Mouse (Mus musculus) 3134 (cell line): ENCODE data around the gene Dusp5.

Experiments used
- DNase-seq: peaks from one replicate; pipeline ENCODE4 v3.0.0-alpha.2; 2011; ENCODE audit warnings: low spot score; ENCODE audit not compliant: insufficient read length; ENCODE audit errors: extremely low read depth

Gene Dusp5

GRCm38 (mm10) chr19:53538024-53538423 is 9.1 kb downstream of the Dusp5 start:
- no peak for DNase-seq

DNA sequence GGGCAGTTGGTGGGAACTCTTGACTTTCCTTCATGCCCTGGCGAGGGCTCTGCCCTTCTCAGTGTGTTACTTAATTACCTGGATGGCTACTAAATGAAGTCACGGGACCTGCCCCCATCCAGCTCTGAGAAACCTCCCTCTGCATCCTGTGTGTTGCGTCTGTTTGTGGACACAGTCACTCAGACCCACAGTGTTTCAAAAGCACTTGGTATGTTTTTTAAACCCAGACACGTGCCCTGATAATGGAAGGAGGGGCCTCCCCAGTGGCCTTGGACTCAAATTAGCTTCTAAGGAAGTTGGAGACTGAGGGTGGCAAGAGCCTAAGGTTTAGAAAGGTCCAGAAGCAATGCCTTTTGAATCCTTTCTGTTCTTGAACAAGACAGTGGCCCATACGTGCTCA is 9.9 kb downstream of the Dusp5 start:
- no peak for DNase-seq

DNA sequence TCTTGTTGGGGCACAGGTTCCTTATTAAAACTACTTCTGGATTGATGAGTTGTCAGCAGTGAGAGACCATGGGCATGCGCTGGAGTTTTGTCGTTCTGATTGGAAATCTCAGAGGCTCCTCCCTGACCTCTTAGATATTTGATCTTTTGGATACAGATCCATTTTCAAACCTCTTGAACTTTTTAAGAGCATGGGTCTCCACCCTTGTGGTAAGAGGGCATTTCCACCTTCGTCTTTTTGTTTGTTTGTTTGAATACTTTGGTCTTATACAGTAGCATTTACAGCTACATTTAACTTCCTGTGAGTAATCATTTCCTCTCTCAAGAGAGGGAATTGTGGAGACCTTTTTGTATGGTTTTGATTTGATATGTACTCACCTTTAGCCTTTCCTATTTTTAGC is 10.4 kb downstream of the Dusp5 start:
- no peak for DNase-seq

DNA sequence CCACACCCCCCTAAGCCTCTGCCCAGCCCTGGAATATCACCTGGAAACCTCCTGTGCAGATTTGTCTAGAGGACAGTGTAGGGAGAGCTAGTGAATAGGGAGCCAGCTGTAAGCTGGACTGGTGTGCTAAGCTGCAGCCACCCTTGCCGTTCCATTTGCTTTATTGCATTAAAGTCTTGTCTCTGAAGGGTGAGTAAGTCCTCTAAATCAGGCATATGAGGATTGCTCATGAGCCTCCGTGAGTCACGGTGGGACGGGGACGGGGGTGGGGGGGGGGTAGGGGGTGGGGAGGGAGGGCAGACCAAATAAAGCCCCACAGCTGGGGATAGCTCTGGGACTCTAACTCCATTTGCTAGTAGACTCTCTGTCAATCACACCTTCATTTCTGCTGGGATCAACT is 14.7 kb downstream of the Dusp5 start:
- DNase-seq = no peak

DNA sequence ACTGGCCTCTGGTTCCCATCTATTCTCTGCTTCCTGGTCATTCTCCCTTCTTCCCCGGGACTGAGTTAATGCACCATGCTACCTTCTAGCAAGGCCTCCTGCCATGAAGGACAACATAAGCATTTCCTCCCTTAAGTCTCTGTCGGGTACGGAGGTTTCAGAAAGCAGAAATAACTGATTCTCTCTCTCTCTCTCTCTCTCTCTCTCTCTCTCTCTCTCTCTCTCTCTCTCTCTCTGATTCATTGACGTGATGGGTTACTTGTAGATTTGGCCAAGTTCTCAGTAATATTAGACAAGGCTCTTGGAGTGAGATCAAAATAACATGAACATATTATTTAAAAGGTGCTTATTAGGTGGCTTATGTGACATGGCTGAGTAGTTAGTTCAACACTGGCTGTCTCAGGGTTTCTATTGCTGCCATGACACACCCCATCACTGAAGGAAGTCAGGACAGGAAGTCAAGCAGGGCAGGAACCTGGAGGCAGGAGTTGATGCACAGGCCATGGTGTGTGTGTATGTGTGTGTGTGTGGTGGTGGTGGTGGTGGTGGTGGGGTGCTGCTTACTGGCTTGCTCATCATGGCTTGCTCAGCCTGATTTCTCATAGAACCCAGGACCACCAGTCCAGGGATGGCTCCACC is 16.1 kb downstream of the Dusp5 start:
- no peak for DNase-seq

DNA sequence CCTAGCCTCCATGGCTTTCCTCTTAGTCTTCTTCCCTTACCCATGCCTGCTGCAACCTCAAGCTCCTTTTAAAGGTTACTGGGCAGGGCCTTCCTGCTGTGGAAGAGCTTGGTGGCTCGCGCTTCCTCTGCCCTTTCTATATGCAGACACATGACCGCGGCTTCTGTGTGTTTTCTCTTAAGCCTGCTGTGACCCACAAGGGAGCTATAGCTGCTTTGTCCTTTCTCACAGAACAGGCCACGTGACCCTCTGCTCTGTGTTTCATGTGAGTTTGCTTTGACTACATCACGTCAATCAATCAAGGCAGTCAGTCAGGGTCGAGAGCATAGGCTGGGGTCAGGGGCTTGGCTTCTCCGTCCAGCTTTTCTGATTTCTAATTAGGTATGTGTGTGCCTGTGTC is 18.7 kb downstream of the Dusp5 start:
- no peak for DNase-seq

- DNase-seq = no peak
Observed at GRCm38 (mm10) chr19:53550972-53551371, 22.1 kb downstream of the Dusp5 start.

DNA sequence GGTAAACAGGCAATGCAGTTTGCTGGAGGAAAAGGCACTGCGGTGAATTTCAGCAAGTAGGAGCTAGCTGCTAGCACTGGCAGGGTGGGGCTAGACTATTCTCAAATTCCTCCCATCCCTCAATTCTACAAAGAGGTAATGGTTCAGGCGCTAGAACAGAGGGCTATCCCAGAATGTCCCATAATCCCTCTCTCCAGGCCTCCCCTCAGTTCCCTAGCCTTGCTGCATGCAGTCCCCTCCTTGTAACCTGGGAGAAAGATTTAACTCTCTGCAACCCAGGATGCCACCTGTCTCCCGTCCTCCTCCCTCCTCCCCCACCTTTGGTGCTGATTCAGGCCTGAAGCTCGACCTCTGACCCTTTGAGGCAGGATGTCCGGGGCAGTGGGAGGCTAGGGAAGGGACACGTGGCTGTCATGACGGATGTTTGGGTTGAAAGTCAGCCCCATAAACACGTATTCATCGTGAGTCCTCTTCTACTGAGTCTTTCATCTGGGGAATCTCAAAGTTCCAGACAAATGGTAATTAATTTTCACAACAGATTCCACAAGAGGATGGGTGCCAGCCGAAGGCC is 23.4 kb downstream of the Dusp5 start:
- DNase-seq = peak; percentile 41

DNA sequence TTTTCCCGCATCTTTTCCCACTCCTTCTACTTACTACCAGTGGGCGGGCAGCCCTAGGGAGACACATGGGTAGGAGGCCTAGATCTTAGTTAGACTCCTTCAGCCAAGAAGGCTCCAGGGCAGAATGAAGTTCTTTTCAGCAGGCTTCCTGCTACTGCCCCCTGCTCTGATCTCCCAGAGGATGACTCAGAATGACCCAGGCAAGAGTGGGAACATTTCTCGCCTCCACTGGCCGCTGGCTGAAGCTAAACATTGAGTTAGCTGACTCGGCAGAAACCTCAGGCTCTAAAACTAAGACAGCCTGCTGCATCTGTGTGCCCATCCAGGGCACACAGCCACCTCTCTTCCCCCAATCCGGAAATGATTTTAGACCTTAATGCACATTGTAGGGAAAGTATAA is 23.9 kb downstream of the Dusp5 start:
- no peak for DNase-seq

- DNase-seq = no peak
Observed at GRCm38 (mm10) chr19:53554402-53554801, 25.5 kb downstream of the Dusp5 start.

DNA sequence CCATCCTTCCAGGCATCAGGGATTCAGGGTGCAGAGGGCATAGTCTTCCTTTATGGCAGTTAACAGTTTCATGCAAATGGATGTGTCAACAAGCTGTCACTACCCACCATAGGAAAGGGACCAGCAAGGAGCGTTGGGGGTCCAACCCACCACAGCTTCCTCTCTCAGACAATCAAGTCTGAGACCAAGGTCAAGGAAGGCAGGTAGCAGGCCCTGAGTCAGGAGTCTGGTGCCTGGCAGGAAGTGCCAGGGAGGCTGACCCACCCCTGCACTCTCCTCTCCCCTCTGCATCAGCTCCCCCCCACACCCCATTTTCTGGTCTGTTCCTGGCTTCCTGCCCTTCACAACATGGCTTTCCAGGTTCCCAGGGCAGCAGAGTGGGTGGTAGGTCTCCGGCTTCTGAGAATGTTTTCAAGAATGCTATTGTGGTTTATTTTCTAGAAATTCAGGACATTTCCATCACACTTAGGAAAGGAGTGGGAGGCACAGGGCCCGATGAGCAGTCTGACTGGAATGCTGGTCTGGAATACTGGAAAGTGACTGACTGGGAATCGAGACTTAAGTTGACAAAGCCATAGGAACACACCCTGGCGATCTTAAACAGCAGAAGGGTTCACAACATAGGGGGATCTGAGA is 26.2 kb downstream of the Dusp5 start:
- DNase-seq = peak; percentile 70

- DNase-seq = no peak
Observed at GRCm38 (mm10) chr19:53556841-53557240, 27.9 kb downstream of the Dusp5 start.

- DNase-seq = no peak
Observed at GRCm38 (mm10) chr19:53557267-53557936, 28.5 kb downstream of the Dusp5 start.

DNA sequence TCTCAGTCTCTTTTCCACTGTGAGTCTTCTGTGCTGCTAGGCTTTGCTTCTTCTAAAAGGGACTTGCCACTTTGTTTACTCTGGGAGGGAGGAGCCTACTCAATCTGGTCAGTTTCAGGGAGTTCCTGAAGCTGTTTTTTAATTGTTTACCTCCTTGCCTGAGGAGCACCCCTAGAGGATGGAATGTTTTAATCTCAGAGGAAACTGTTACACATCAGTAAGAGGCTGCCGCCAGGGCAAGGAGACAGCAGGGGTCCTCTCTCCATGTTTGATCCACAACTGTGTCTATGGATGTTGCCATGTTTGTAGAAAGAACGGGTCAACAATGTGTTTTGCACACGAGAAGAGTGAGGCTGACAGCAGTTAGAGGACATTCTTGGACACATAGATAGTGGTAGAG is 31.5 kb downstream of the Dusp5 start:
- DNase-seq = no peak

DNA sequence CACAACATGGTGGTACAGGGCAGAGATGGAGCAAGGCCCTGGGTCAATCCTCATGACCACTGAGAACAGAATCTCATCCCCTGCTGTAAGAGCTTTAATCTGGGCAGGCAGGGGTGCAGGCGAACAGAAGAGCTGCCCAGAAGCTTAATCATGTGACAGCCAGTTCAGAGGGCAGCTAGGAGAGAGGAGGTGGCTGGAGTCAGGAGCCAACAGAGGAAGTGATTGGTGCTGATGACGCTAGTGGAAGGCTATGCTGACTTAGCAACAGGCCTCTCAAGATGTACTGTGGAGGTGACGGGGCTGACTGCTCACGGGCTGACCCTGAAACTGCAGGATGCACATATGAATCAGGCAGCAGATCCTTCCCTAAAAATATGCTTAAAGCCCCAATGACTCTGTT is 35.3 kb downstream of the Dusp5 start:
- no peak for DNase-seq

- DNase-seq = peak; percentile 61
Observed at GRCm38 (mm10) chr19:53565565-53566277, 36.8 kb downstream of the Dusp5 start.

DNA sequence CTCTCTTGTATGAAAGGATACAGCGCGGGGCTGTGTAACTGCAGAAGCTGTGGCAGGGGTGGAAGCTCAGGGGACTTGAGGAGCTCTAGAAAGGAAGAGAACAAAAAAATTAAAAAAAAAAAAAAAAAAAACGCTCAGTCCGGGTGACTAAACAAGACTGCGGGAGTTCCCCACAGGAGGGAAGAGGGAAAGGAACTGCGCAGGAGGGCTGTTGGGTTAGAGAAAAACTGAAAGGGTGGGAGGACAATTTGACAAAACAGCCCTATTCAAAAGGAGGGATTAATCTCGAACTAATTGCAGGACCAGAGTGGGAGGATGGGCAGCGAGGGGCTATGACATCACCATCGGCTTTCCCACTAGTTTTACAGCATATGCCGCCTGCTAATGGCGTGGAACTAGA is 39.0 kb downstream of the Dusp5 start:
- DNase-seq = no peak

- no peak for DNase-seq
Observed at GRCm38 (mm10) chr19:53568553-53568952, 39.6 kb downstream of the Dusp5 start.

DNA sequence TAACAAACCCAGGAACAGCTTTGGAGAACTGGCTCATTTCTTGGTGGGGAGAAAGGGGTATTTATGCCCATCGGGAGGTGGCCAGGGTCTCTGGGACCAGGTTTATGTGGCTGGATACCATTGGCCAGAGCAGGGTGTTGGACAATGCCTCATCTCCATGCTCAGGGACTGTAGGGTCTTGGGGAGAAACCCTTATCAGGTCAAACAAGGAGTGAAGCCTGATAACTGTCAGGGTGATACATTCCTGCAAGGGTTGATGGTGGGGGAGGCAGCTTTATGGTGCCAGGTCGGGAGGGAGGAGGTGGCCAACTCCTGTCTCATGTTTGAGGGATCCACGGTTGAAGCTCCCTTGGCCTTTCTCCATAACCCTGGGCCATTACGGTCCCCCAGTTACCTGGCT is 42.1 kb downstream of the Dusp5 start:
- no peak for DNase-seq

GRCm38 (mm10) chr19:53571501-53572428 is 42.9 kb downstream of the Dusp5 start:
- no peak for DNase-seq
